Mouse (Mus musculus) heart, adult 2 months (tissue): ENCODE data around the gene Rad51d. TPM values are rescaled to one million over a fixed set of nuclear protein-coding genes. Genes with fewer than 3 reads are reported as not detected.
A peak's percentile ranks its signal among the peaks of the same experiment; 100 is the strongest.

Experiments
- DNase-seq, 2 experiments: peaks; one replicate each; pipeline ENCODE4 v3.0.0; 2021
- H3K27ac ChIP-seq: fragments of 200-600 bp; 2 replicates; pipeline ENCODE4 v1.8.1; 2022
- H3K27me3 ChIP-seq: fragments of 200-500 bp; 2 replicates; pipeline ENCODE4 v1.6.1; 2012; ENCODE audit warnings: mild to moderate bottlenecking, low read length, inconsistent platforms, mixed read lengths; ENCODE audit not compliant: control insufficient read depth, insufficient read depth
- H3K36me3 ChIP-seq: fragments of 200-500 bp; 2 replicates; pipeline ENCODE4 v1.6.1; 2012; ENCODE audit warnings: low read length, inconsistent platforms; ENCODE audit not compliant: control insufficient read depth, insufficient read depth
- H3K4me1 ChIP-seq: fragments of 200-500 bp; 2 replicates; pipeline ENCODE4 v1.6.1; 2011; ENCODE audit warnings: low read length; ENCODE audit not compliant: control insufficient read depth, insufficient read depth
- H3K4me3 ChIP-seq: fragments of 200-600 bp; 2 replicates; pipeline ENCODE4 v1.8.1; 2022
- H3K79me2 ChIP-seq: fragments of 200-500 bp; replicated peaks from 2 replicates; pipeline ENCODE4 v1.6.1; 2012; ENCODE audit warnings: mild to moderate bottlenecking, inconsistent platforms, low read length, moderate library complexity, mixed read lengths; ENCODE audit not compliant: control insufficient read depth, insufficient read depth
- H3K9ac ChIP-seq: fragments of 200-500 bp; 2 replicates; pipeline ENCODE4 v1.6.1; 2012; ENCODE audit warnings: low read depth, mild to moderate bottlenecking, control low read depth, inconsistent platforms, low read length, mixed read lengths
- CTCF ChIP-seq: fragments of 200-600 bp; IDR thresholded peaks from 2 replicates; pipeline ENCODE4 v1.8.1; 2022; ENCODE audit warnings: antibody characterized with exemption, mild to moderate bottlenecking, moderate library complexity
- EP300 ChIP-seq: fragments of 200-500 bp; IDR thresholded peaks from 2 replicates; pipeline ENCODE4 v1.6.1; 2011; ENCODE audit warnings: low read depth, low read length, control low read depth; ENCODE audit not compliant: insufficient read depth
- POLR2A ChIP-seq: fragments of 200-500 bp; IDR thresholded peaks from 2 replicates; pipeline ENCODE4 v1.6.1; 2011; ENCODE audit warnings: mild to moderate bottlenecking, low read depth, low read length, control low read depth; ENCODE audit not compliant: insufficient read depth
- WGBS: fragments of 180-500 bp; shearing (Covaris S2); methylation state at CpG from one replicate; pipeline ENCODE4 v1.1.7; 2018; 5-methylcytosine and 5-hydroxymethylcytosine counted together
- intact Hi-C: fragments of 180-260 bp; cut with DNase I; formaldehyde crosslinking; loops from one replicate; pipeline ENCODE4 v1.15.1; 2025
- polyA plus RNA-seq: library from polyadenylated mRNA; depleted of rRNA; stranded (reverse); fragments of >200 nt; gene quantifications from 2 replicates; pipeline ENCODE4 v1.2.3, GENCODE M21; 2012
- total RNA-seq, 2 experiments: library from RNA; stranded (reverse); gene quantifications; 2 replicates each; pipeline ENCODE4 v1.2.3; 2021

Gene Rad51d
- total and polyA plus RNA-seq, 3 experiments = 8.5 to 9.5 (median 8.6) TPM

DNA sequence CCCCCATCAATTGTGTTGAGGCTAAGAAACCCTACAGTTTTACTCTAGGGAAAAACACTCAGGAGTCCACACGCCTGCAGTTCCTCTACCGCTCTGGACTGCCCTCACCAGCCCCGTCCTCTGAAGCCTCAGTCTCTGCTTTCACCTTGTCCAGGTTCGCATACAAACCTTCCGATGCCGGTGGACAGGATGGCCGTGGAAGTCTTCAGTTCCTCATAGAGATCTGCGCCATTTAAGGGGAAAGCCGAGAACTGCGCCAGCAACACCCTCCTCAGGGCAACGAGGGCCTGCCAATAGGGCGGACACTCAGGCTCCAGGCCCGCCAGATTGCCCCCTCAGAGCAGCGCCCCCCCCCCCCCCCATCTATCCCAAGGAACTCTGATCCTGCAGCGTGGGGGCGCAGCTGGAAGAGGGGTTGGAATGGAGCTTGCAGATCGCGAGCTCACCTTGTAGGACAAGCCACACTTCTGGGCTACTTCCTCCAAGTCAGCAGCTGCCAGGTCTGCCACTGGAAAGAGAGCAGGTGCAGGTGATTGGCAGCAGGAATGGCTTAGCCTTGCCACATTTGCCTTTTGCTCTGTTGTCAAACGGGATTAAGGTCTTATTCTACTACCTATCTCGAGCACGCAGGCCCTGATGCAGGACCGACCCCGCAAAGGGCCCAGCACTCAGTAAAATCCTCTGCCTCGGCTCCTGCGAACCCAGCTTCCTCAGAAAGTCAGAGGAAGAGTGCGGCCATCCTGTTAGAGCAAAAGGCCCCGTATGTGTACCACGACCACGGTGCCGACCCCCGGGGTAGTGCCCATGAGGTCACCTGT, 681 bp downstream of the Rad51d start:
- TF ChIP-seq POLR2A (no peak), EP300 (no peak), CTCF (no peak)
- intact Hi-C loops = loop anchor here (1.0 to 5.0 kb wide), 5 partner anchors 18 to 654 kb away; partner anchors contain the start of genes Cct6b, Rffl and Zfp830
- Histone ChIP-seq H3K9ac (peak overlapping the region; percentile 77), H3K79me2 (no peaks in the 10 kb centered on the region), H3K27ac (peak overlapping the region; percentile 68), H3K4me3 (peak overlapping the region; percentile 77), H3K36me3 (no peaks in the 10 kb centered on the region), H3K27me3 (no peaks in the 10 kb centered on the region), H3K4me1 (0 out of 2 replicates have a peak, but pooled peaks cover 2% of the 10 kb centered on the region)
- peak in 1 of 2 experiments; percentile 34 for DNase-seq
- WGBS = 3% methylated on average over 31 of the region's 31 CpGs

DNA sequence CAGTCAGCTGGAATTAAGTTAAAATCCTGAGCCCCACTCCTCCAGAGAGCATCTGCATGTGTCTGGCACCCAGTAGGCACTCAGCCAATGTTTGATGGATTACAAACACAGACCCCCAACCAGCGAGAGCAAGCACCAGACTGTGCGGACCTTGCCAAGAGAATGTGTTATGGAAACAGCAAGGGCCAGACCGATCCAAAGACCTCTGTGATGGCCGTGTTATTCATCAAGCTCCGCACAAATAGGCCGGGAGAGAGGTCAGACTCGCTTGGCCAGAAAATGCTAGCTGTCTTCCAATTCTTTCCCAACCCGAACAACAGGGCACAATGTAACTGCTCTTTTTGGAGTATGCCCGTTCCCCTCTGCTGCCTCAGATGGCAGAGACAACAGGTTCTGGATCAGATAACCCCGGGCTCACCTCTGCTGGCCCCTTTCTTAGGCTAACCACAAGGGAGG, 1.9 kb downstream of the Rad51d start:
- Histone ChIP-seq H3K9ac (no peak overlapping the region), H3K4me1 (0 out of 2 replicates have a peak, but pooled peaks cover 2% of the 10 kb centered on the region), H3K36me3 (no peaks in the 10 kb centered on the region), H3K79me2 (no peaks in the 10 kb centered on the region), H3K4me3 (no peak overlapping the region), H3K27ac (no peak overlapping the region), H3K27me3 (no peaks in the 10 kb centered on the region)
- DNase-seq = no peak
- no peak for TF ChIP-seq POLR2A
- no peak for TF ChIP-seq EP300
- no peak for TF ChIP-seq CTCF
- intact Hi-C loops = no loop called here
- 58% methylated on average over 10 of the region's 10 CpGs for WGBS

DNA sequence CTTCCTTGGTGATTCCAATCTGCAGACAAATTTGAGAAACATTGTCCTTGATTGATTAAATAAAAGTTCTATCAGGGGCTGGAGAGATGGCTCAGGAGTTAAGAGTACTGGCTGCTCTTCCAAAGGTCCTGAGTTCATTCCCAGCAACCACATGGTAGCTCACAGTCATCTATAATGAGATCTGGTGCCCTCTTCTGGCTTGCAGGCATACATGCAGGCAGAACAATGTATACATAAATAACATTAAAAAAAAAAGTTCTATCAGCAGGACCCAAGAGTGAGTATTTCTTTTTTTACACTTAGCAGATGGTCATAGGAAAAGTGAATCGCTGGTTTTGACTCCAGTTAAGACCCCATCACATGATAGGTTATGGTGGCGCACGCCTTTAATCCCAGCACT, 3.9 kb downstream of the Rad51d start:
- intact Hi-C loops = no loop called here
- Histone ChIP-seq H3K9ac (no peak overlapping the region), H3K79me2 (no peaks in the 10 kb centered on the region), H3K4me1 (0 out of 2 replicates have a peak, but pooled peaks cover 2% of the 10 kb centered on the region), H3K36me3 (no peaks in the 10 kb centered on the region), H3K27ac (no peak overlapping the region), H3K4me3 (no peak overlapping the region), H3K27me3 (no peaks in the 10 kb centered on the region)
- DNase-seq = no peak
- 86% methylated on average over 3 of the region's 3 CpGs for WGBS
- TF ChIP-seq CTCF = peak; percentile 67
- no peak for TF ChIP-seq POLR2A

DNA sequence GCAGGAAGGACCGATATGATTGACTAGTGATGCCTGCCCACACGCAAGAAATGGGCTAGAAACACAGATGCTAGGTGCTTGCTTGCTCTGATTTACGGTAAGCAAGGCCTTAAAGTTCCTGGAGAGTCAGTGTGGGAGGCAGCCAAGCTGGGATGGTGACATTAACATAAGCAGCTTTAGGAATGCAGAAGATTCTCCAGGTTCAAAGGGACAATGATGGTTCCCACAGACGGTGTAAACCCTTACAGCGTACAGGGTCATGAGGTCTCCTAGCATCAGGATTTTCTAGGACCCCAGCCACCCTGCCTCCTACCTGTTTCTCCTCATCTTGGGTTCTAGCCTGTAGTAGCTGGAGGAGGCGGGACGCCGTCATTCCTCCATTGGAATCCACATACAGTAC, 7.2 kb downstream of the Rad51d start:
- no peak for DNase-seq
- Histone ChIP-seq H3K4me3 (no peak overlapping the region), H3K9ac (no peak overlapping the region), H3K36me3 (no peaks in the 10 kb centered on the region), H3K27me3 (no peaks in the 10 kb centered on the region), H3K27ac (no peak overlapping the region), H3K4me1 (no peaks in the 10 kb centered on the region), H3K79me2 (no peaks in the 10 kb centered on the region)
- intact Hi-C loops = no loop called here
- 77% methylated on average over 8 of the region's 8 CpGs for WGBS
- TF ChIP-seq POLR2A (no peak), EP300 (no peak)

DNA sequence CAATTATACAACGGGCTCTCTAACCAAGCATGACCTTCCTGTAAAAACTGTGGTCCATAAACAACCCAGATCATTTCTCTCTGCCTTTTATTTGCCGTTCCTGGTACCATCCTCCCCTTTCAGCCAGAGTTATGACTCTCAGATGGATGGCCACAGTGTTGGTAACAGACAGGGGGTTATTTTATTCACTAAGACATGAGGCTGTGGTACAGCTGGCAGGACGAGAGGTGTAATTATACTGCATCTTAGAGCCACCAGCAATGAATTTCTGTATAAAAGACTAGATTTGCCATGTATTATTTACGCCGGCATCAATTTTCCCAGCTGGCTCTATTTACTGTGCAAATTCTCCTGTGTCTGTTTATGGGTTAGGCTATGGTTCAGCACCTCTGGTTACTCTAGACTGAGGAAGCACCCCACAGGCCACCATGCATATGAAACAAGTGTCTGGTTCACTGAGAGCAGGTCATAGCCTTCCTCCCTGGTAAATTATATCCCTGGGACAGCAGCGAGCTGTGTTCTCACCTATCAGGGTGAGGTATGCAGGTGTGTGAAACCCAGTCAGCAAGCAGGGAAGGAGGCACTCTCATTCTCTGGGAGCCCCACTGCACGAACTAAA, 12.6 kb downstream of the Rad51d start:
- Histone ChIP-seq H3K4me3 (no peak overlapping the region), H3K36me3 (no peaks in the 10 kb centered on the region), H3K27me3 (no peaks in the 10 kb centered on the region), H3K27ac (no peak overlapping the region), H3K9ac (no peak overlapping the region), H3K4me1 (no peaks in the 10 kb centered on the region), H3K79me2 (no peaks in the 10 kb centered on the region)
- TF ChIP-seq CTCF = no peak
- no peak for TF ChIP-seq EP300
- TF ChIP-seq POLR2A = no peak
- no peak for DNase-seq
- 89% methylated on average over 7 of the region's 7 CpGs for WGBS
- intact Hi-C loops = no loop called here

DNA sequence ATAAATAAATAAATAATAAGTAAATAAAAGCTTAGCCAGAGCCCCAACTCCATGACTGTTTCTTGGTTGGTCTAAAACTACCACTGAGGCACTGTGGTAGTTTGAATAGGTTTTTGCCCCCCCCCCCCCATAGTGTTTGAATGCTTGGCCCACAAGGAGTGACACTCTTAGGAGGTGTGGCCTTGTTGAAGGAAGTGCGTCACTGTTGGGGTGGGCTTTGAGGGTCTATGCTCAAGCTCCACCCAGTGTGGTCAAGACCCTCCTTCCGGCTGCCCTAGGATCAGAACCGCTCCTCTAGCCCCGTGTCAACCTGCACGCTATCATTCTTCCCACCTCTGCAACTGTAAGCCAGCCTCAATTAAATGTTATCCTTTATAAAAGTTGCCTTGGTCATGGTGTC, 14.8 kb downstream of the Rad51d start:
- H3K36me3 ChIP-seq = no peaks in the 10 kb centered on the region
- intact Hi-C loops = no loop called here
- no peak for DNase-seq
- no peak overlapping the region for H3K9ac ChIP-seq
- WGBS = 90% methylated on average over 5 of the region's 5 CpGs
- H3K27ac ChIP-seq = no peak overlapping the region
- no peaks in the 10 kb centered on the region for H3K27me3 ChIP-seq
- H3K79me2 ChIP-seq = no peaks in the 10 kb centered on the region
- H3K4me1 ChIP-seq = no peaks in the 10 kb centered on the region
- TF ChIP-seq CTCF (no peak), POLR2A (no peak), EP300 (no peak)
- H3K4me3 ChIP-seq = no peak overlapping the region
